Mouse (Mus musculus) T-helper 2 cell (primary cell): ENCODE results near the gene Sfxn5.

Source experiments
- in situ Hi-C: fragments of 300-600 bp; cut with MboI, MseI; formaldehyde crosslinking; loops from one replicate; pipeline ENCODE4 v1.15.1; 2025; ENCODE audit warnings: high pct_unique_total_duplicates

Sfxn5 gene

DNA sequence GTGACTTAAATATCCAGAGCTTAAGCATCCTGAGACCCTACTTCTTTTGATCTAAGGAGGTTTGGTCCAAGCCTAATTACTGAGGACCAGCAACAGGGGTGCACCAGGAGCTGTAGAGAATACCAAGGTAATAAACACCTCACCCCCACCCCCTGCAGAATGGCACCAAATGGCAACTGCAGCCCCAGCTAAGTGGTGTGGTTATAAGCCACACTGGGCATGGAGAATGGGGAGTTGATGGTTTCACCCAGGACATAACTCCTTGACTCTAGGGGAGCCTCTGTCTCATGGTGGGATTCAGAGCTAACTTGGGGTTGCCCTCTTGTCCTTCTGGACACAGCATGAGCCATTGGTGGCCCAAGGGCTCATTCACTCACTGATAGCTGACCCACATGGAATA, 1.0 kb upstream of the Sfxn5 start:
- in situ Hi-C loops = no loop called here

- in situ Hi-C loops = no loop called here
Measured at GRCm38 (mm10) chr6:85333732-85334131, 510 bp upstream of the Sfxn5 start.

DNA sequence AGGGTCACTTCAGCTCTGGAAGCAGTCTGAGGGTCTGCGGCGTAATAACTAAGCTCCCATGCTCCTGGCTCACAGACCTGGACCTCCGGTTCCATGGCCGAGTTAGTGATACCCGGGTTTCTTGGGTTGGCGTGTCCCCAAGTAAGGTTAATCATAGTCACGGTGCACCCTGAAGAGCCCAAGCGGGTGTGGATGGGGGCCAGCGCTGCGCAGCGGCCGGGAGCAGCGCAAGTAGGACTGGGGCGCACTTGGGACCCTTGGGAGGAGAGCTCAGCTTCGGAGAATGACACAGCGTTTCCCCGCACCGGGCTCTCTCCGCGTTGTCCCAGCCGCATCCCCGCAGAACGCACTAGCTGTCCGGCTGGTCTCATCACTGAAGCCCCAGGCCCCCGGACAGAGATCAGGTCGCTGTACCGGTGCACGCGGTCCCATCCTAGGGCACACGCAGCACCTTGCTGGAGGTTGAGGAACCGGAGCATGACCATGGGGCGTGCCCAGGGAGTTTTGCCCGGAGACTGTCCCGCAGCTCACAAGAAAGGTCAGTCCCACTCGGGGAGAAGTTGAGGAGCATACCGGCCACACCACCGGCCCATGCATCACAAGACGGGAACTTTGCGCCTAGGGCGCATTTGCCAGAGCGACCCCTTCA, 747 bp downstream of the Sfxn5 start:
- in situ Hi-C loops = no loop called here

DNA sequence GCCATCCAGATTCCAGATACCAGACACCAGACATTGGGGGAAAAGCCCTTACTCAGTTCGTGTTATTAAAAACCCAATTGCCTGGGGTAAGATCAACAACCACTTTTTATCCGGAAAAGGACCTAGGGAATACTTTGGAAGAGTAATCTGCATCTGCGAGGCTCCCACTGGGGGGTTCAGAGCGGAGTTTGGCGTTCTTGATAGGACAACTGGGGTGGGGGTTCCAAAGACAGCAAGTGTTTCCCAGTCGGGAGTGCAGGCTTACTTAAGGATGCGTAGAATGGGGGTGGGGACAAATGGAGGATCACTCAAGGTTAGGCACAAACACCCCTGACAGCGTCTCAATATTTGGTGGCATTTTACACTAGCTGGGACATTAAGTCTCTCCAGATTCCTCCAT, 1.5 kb downstream of the Sfxn5 start:
- in situ Hi-C loops = no loop called here

- in situ Hi-C loops = no loop called here
Measured at GRCm38 (mm10) chr6:85331221-85331735, 1.9 kb downstream of the Sfxn5 start.

- in situ Hi-C loops = no loop called here
Measured at GRCm38 (mm10) chr6:85329666-85330185, 3.5 kb downstream of the Sfxn5 start.

GRCm38 (mm10) chr6:85326564-85326963, 6.7 kb downstream of the Sfxn5 start:
- in situ Hi-C loops = no loop called here

DNA sequence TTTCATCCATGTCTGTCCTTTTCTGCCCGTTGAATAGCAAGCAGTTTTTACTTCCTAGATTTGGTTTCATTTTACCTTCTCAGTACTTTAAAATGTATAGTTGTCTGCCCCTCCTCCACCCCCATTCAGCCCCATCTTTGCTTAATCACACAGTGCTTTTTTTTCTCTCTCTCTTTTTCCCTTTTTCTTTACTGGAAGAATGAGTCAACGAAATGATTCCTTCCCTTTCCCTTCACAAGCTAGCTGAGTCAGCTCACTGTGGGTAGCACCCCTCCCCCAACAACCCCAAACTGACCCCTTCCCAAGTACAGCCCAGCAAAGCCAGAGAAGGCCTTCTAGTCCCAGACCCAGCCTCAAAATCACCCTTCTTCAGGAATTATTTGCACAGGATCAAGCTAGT, 8.1 kb downstream of the Sfxn5 start:
- in situ Hi-C loops = no loop called here

DNA sequence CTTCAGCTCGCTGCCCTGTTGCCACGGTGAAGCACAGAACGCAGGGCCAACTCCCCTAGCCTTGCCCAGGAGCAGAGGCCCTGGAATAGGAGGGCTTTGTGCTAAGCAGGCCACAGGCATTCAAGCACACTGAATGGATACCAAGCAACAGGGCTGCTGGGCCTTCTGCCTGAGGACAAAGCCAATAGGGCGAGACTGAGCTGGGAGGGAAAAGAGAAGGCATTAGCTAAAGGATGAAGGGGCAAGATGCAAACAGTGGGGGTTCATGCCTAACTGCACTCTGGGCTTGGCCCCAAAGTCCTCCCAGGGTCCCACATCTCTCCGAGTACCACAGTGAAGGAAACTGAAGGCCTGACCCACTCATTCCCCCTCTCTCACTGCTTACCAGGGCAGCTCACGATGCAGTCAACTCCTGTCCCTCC, 12.8 kb downstream of the Sfxn5 start:
- in situ Hi-C loops = no loop called here

- in situ Hi-C loops = no loop called here
Measured at GRCm38 (mm10) chr6:85316211-85316610, 17.0 kb downstream of the Sfxn5 start.

DNA sequence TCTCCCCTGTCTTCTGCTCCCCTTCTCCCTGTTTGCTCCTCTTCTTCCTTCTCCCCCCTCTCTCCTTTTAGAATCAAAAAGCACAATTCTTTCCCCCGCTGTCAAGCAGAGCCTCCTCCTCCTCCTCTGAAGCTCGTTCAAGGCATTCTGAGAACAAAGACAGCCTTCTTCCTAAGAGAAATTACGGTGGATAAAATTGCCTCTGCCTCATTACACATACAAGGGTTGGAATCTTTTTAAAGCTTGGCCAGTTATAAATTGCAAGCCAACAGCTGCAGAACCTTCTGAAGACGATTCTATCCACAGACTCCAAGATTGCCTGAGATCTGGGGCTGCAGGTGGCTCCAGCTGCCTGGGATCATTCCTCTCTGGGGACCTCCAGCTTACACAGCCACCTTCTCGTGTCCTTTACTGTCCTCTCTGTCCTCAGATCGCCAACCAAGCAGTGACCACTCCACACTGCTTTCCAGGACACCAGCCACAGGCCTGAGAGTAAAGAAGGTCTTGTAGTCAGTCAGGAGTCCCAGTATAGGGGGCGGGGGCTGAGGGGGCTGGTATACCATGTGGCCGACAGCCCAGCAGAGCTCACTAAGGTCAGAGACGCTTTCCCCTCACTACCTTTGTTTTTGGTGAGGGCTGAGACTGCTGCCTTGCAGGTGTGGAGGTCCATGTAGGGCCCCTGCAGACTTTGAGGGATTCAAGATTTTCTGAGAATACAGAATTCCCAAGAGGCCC, 19.0 kb downstream of the Sfxn5 start:
- in situ Hi-C loops = no loop called here

DNA sequence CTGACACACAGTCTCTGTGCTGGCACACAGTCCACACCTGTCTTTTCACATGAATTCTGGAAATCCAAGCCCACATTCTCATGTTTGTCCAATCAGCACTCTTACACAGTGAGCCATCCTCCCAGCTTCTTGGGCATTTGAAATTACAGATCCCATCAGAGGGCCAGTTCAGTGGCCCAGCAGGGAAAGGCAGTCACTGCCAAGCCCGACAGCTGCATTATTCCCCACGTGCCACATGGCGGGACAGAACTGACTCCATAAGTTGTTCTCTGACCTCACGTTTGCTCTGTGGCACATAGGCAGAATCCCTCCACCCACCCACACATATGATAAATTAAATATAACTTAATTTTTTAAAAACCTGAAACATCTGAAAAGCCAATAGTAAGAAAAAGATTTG, 25.3 kb downstream of the Sfxn5 start:
- in situ Hi-C loops = no loop called here

DNA sequence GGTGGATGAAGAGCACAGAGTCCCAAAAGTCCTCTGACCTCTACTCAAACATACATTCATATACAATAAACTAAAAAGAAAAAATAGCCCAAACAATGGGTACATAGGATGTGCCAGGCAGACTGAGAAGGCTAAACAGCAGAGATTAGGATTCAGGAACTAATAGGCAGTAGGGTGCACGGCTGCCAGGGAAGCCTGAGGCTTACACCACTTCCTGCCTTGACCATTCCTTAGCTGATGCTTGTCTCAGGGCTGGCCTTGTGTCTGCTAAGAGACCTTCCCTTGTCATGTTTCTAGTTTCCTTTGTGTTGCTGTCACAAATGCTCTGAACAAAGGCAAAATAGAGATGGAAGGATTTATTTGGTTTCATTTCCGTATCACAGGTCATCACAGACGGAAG, 26.8 kb downstream of the Sfxn5 start:
- in situ Hi-C loops = no loop called here

DNA sequence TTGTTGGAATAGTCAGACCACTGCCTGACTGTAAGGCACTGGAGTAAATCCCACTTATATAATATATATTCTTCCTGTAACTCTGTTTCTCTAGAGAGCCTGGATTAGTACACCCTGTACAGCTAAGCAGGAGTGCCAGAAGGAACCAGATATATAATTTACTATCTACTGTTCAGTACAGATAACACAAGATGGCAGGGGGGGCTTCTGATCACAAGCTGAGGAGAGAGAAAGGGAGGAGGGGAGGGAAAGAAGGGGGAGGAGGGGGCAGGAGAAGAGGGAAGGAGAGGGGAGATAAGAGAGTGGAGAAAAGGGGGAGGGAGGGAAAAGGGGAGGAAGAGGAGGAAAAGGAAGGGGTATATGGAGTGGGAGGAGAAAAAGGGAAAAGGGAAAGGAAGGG, 27.4 kb downstream of the Sfxn5 start:
- in situ Hi-C loops = no loop called here

DNA sequence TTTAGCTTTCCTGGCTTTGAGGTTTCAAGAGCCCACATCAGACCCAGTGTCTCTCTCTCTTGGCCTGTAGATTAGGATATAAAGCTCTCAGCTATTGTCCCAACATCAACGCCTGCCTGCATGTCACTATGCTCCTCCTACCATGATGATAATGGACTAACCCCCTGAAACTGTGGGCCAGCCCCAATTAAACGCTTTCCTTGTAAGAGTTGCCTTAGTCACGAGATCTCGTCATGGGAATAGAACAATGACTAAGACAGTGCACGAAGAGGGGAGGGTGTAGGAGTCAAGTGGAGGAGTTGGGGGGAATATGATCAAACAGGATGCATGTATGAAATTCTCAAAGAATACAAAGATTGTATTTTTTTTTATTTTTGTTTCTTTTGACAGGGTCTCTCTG, 28.3 kb downstream of the Sfxn5 start:
- in situ Hi-C loops = no loop called here

DNA sequence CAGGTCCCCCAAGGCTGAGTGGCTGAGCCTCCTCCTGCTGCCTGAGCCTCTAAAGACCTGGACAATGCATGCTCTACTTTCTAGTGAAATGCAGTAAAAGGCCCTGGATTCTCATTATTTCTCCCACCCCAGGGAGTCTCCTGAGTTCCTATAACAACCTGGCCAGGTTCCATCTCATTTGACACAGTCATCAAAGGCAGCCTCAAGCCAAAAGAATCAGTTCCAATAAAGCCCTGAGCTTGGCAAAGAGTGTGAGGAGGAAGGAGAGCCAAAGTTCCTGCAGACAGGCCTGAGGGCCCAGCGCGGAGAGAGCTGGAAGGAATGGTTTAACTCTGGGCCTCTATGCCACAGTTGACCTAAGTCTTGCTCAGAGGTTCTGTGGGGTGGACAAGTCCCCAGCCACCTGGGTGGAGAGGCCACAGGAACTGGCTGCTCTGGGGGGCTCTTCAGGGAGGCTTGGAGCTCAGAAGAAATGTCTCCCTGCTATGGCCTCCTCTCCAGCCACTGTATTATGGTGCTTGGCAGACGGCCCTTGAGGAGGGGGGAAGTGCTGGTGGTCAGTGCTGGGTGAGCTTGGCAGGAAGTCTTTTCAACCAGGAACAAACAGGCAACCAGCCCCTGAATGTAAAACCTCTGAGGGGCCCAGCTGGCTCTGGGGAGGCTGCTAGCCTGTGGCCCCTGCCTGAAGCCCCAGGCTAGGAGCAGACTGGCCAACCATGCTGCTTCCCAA, 30.7 kb downstream of the Sfxn5 start:
- in situ Hi-C loops = no loop called here

DNA sequence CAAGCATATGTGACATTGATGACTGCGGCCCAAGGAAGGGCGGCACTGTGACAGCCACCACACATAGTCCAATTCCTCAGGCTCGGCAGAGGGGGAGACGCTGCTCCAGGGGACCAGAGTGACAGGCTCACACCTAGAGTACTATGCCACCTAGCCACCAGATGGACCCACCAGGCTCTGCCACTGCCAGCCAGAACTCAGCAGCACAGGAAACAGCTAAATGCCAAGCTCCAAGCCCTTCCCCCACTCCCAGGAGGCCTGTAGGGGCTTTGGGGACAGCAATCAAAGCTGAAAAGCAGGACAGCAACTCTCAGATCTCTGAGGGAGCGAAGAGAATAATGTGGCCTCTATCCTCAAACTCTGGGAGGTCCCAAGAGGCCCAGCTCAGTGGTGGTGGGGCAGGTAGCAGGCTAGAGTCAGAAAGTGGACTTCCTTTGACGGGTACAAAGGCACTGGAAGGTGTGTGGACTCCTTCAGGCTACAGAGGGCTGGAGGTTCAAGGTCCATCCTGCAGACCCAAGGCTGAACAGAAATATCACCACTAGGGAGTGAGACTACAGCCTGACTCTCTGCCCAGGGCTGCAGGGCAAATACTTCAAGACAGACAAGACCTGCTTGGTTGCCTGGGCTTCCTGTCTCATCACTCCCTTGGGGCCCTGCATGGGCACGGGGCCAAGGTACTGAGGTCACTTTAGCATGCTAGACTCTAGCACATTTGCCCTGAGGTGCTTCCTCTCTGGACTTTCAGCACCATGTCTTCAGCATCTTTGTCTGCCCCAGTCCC, 37.6 kb downstream of the Sfxn5 start:
- in situ Hi-C loops = no loop called here

DNA sequence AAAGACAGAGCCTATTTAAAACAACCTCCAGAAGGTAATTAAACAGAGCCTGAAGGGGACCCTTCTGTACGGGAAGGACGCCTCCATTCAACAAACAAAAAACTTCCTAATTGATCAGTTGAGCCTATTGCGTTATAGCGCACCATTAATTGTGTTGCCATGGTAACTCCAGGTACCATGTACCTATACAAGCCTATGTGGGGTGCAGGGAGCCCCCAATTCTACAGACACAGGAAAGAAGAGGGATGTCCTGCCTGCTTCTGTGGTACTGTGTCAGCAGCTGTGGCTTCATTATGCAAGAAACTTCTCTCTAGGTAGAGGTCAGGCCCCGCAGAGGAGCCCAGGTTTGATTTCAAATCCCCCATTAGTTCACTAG, 39.2 kb downstream of the Sfxn5 start:
- in situ Hi-C loops = no loop called here

DNA sequence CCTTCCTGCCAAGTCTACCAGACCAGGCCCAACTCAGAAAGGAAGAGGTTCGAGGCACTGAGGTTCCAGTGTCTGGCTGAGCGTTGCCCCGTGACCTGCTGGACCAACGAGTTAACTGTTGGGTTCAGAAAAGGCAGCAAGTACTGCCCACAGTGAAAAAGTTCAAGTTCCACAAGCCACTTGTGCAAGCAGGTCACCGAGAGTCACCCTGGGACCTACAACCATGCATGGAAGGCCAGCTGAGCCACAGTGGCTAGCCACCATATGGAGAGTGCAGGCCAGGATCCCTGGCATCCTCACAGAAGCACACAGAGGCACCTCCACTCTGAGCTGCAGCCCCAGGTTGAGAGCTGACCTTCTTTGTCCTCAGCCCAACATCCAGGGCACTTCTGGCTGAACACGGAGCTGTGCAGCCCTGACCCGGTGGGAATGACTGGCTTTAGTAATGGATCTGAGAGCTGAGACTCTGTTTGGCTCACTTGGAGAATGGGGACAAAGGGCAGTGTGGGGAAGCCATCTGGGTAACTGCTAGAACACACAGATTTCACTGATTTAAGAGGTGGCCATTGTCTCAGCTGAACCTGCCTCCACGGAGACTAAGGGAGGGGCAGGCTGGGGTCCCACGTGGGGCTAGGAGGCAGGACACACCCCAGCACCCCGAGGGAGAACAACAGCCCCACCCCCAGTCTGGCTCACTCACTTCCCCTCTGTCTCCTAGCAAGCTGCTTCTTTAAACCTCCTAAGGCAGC, 39.8 kb downstream of the Sfxn5 start:
- in situ Hi-C loops = no loop called here

GRCm38 (mm10) chr6:85290869-85291824, 42.1 kb downstream of the Sfxn5 start:
- in situ Hi-C loops = no loop called here
